Comparison of ENCODE assay signal across 8 mouse cellular contexts in the genomic region with DNA sequence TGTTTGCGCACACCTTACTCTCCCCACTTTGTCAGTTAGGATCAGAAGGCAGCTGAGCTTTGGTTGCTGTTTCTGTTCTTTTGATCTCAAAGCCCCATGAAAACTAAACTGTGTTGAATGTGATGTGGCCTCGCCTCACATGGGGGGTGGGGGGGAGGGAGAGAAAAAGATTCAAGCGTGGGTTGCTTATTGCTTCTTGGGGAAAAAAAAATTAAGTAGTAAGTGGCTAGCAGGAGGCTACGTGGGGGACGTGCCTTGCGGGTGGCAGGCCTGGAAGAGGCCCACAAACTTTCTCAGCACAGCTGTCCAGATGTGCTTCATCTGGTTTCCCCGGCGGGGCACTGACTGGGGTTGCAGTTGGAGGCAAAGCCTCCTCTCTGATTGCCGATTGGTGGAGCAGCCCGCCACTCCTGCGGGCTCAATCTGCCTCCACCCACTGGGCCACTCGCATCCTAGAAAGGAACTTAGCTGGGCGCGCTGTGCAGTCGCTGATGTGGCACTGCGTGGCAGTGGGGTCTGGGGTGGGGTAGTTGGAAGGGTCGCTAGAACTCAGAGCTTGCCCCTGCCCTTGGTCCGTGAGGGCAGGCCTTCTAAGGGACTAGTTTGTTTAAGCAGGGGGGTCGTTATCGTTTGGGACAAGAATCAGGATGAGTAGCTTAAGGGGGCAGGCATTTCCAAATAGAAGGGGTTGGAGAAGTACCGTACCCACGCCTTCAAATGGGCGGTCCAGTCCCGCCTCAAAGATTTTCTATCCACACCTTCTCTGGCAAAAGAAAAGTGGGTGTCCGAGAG. TPM values are rescaled to one million over a fixed set of nuclear protein-coding genes. Genes with fewer than 3 reads are reported as not detected.
DNase-seq lines count a peak whose midpoint lies in the region; ATAC-seq and TF ChIP-seq lines count a peak whose summit lies in the region.

Gene Tmem45a, minus strand, starts transcription at position 343 of the 792 bp plus-strand sequence.

- WGBS in cerebellum, adult 2 months = 5% methylated on average over 25 of the region's 25 CpGs
- WGBS in large intestine, adult 2 months = 8% methylated on average over 25 of the region's 25 CpGs
- 4% methylated on average over 25 of the region's 25 CpGs for WGBS in liver, embryonic 14.5 days (ENCODE audit: insufficient replicate concordance)
- WGBS in neural tube, embryonic 15.5 days = 6% methylated on average over 25 of the region's 25 CpGs

- peak within 1 kb of the TSS; percentile 50; the same call in 1 of the 2 replicates for H3K4me3 ChIP-seq in G1E (ENCODE audit: low read depth, low read length)
- H3K4me3 ChIP-seq in cerebellum, adult 2 months (replicated peaks; ENCODE audit: insufficient read depth, low read depth, low read length) = peak within 1 kb of the TSS; percentile 47
- H3K4me3 ChIP-seq in liver, embryonic 14.5 days (ENCODE audit: insufficient read depth in 1 of 2, low read depth in 2 of 2, low read length in 2 of 2) = peak within 1 kb of the TSS; percentile 42
- peak within 1 kb of the TSS; percentile 50 for H3K4me3 ChIP-seq in neural tube, embryonic 15.5 days (replicated peaks)

- no peaks in the 10 kb centered on the region for H3K36me3 ChIP-seq in G1E (replicated peaks)
- H3K36me3 ChIP-seq in liver, embryonic 14.5 days (replicated peaks; ENCODE audit: control insufficient read depth, insufficient read depth, low read depth) = no peaks in the 10 kb centered on the region
- H3K36me3 ChIP-seq in neural tube, embryonic 15.5 days = no peaks in the 10 kb centered on the region

- H3K4me1 ChIP-seq in G1E (ENCODE audit: insufficient read depth, low read depth, low read length) = no peaks in the 10 kb centered on the region; the same call in 1 of the 2 replicates
- H3K4me1 ChIP-seq in cerebellum, adult 2 months (ENCODE audit: control insufficient read depth, insufficient read depth, low read length) = no peaks in the 10 kb centered on the region
- no peaks in the 10 kb centered on the region; a peak in 2 of 4 replicates for H3K4me1 ChIP-seq in liver, embryonic 14.5 days (replicated peaks; ENCODE audit: control insufficient read depth in 2 of 2, insufficient read depth in 2 of 2, low read length in 1 of 2)
- H3K4me1 ChIP-seq in neural tube, embryonic 15.5 days = 0 out of 2 replicates have a peak, but pooled peaks cover 5% of the 10 kb centered on the region

- ATAC-seq in G1E (ENCODE audit: extremely low read depth, insufficient number of reproducible peaks, low FRiP score, poor library complexity, severe bottlenecking) = no peak
- ATAC-seq in liver, embryonic 14.5 days (ENCODE audit: insufficient read depth) = peak; percentile 84
- ATAC-seq in neural tube, embryonic 15.5 days (ENCODE audit: low FRiP score) = peak; percentile 99

- peak within 1 kb of the TSS; percentile 66 for H3K4me2 ChIP-seq in liver, embryonic 14.5 days (ENCODE audit: low read depth)
- H3K4me2 ChIP-seq in neural tube, embryonic 15.5 days = peak within 1 kb of the TSS; percentile 79

- no peak for DNase-seq in G1E (ENCODE audit: low spot score)
- DNase-seq in cerebellum, adult 2 months = peak; percentile 32 to 33
- DNase-seq in forelimb bud, embryonic 11.5 days (ENCODE audit: low read depth, low spot score) = peak; percentile 93
- DNase-seq in heart, postnatal 36 days = peak; percentile 82 to 87
- peak; percentile 38 for DNase-seq in large intestine, adult 2 months (ENCODE audit: low read depth, low spot score)
- peak; percentile 24 to 33 (median 26) for DNase-seq in liver, embryonic 14.5 days (ENCODE audit: low read depth in 3 of 3, low spot score in 3 of 3)
- peak; percentile 67 for DNase-seq in thymus, postnatal 14 days

- H3K9me3 ChIP-seq in G1E (replicated peaks) = no peaks in the 10 kb centered on the region
- H3K9me3 ChIP-seq in liver, embryonic 14.5 days (ENCODE audit: control insufficient read depth, low read length) = no peaks in the 10 kb centered on the region
- H3K9me3 ChIP-seq in neural tube, embryonic 15.5 days (replicated peaks) = no peaks in the 10 kb centered on the region

- no peak within 1 kb of the TSS for H3K27ac ChIP-seq in cerebellum, adult 2 months (ENCODE audit: insufficient read depth, low read length)
- no peak within 1 kb of the TSS for H3K27ac ChIP-seq in liver, embryonic 14.5 days
- H3K27ac ChIP-seq in neural tube, embryonic 15.5 days (replicated peaks) = no peak within 1 kb of the TSS

- intact Hi-C loops in heart, postnatal 36 days (cut with DNase I) = no loop called here

- TF ChIP-seq EP300 in liver, embryonic 14.5 days (IDR thresholded peaks at IDR 0.05; ENCODE audit: low read depth) = no peak

- peaks cover 24% of the 10 kb centered on the region for H3K27me3 ChIP-seq in G1E (ENCODE audit: insufficient read depth, low read length)
- no peaks in the 10 kb centered on the region for H3K27me3 ChIP-seq in cerebellum, adult 2 months (ENCODE audit: control insufficient read depth, insufficient read depth, low read length)
- no peaks in the 10 kb centered on the region for H3K27me3 ChIP-seq in liver, embryonic 14.5 days (ENCODE audit: control insufficient read depth, insufficient read depth, low read length)
- H3K27me3 ChIP-seq in neural tube, embryonic 15.5 days (replicated peaks) = no peaks in the 10 kb centered on the region

- TF ChIP-seq CTCF in G1E (IDR thresholded peaks at IDR 0.05; ENCODE audit: low read depth, low read length) = no peak
- TF ChIP-seq CTCF in cerebellum, adult 2 months (IDR thresholded peaks at IDR 0.05; ENCODE audit: borderline replicate concordance, insufficient read depth, low read depth, low read length) = no peak
- no peak for TF ChIP-seq CTCF in liver, embryonic 14.5 days (IDR thresholded peaks at IDR 0.05; ENCODE audit: low read depth)

- TF ChIP-seq POLR2A in cerebellum, adult 2 months (IDR thresholded peaks at IDR 0.05; ENCODE audit: borderline replicate concordance, insufficient read depth, low read length) = no peak

- H3K9ac ChIP-seq in liver, embryonic 14.5 days (replicated peaks) = no peak within 1 kb of the TSS; the same call in 1 of the 2 replicates
- H3K9ac ChIP-seq in neural tube, embryonic 15.5 days (replicated peaks) = peak within 1 kb of the TSS; percentile 41; the same call in 1 of the 2 replicates

RNA-seq across cellular contexts. Expression of gene Tmem45a, which starts in this region (rescaled TPM):
- not detected in 2 replicates for total RNA-seq in G1E (2014; fragmentation: Nextera tagmentation)
- 0.12 and 0.44 TPM in 2 replicates for total RNA-seq in G1E (2017)
- polyA plus RNA-seq in G1E (2012) = not detected in 2 replicates
- polyA plus RNA-seq in cerebellum, adult 2 months (2012; rRNA removed) = 0.48 and 1.4 TPM in 2 replicates
- 1 to 10 TPM; 2.3 to 3.5 TPM for total RNA-seq in heart, postnatal 36 days (2021)
- 0.88 and 1.2 TPM in 2 replicates for polyA plus RNA-seq in large intestine, adult 2 months (2012; rRNA removed)
- 0.14 and 0.28 TPM in 2 replicates for polyA plus RNA-seq in liver, embryonic 14.5 days (2012; rRNA removed)
- 0.33 and 0.38 TPM in 2 replicates for polyA plus RNA-seq in liver, embryonic 14.5 days (2014; fragmentation: Nextera tagmentation; extraction: Ambion mirVana)
- 7.9 and 13.0 TPM in 2 replicates for polyA plus RNA-seq in neural tube, embryonic 15.5 days (2015; fragmentation: Nextera tagmentation; extraction: Ambion mirVana)

Comparison
In these comparisons a context has a peak if more than half of its experiments do, and no peak if none do; other contexts are left out.
1. Peak in DNase-seq, ATAC-seq, H3K4me3 ChIP-seq and H3K4me2 ChIP-seq in liver, embryonic 14.5 days; RNA of the gene not detected or under 1 TPM.